Mouse (Mus musculus) megakaryocyte, embryonic 14.5 days (primary cell): ENCODE measurements around the gene Haus5.

Source experiments
- FLI1 ChIP-seq: IDR thresholded peaks from 2 replicates; pipeline ENCODE4 v1.6.1; 2012; ENCODE audit warnings: low read length, inconsistent platforms, mixed read lengths
- GATA1 ChIP-seq: IDR thresholded peaks from 3 replicates; pipeline ENCODE4 v1.6.1; 2012; ENCODE audit warnings: mixed read lengths, low read length, inconsistent platforms, borderline replicate concordance

DNA sequence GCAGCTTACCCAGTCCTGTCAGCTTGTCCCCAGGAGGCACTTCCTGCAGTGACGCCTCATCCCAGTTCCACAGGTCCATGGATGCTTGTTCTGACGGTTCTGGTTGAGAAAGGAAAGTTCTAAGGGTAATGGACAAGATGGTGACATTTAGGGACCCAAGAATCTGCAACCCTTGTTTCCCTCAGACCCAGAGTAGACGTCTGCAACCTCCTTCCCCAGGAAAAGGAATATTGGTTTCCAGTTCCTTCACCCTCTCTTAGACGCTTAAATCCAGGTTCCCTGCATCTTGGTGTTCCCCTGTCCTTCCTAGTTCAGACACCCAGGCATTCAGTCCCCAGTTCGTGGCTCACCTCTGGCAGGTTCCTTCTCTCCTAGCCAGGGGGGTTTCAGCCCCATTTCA lies 29.0 kb downstream of the Haus5 start, which contains the start of gene Etv2:
- TF ChIP-seq FLI1 (no peak), GATA1 (no peak)
